Mouse (Mus musculus): ENCODE measurements around the gene Tbr1. TPM values are rescaled to one million over a fixed set of nuclear protein-coding genes. Genes with fewer than 3 reads are reported as not detected.

Tbr1 gene
- 0.16 and 0.26 TPM in 2 replicates for polyA plus RNA-seq (2015; fragmentation: Nextera tagmentation; extraction: Ambion mirVana)

- no peak within 1 kb of the TSS for H3K27ac ChIP-seq
- no peaks in the 10 kb centered on the region for H3K36me3 ChIP-seq
- peaks cover 33% of the 10 kb centered on the region for H3K4me1 ChIP-seq
- no peak within 1 kb of the TSS for H3K9ac ChIP-seq
- WGBS, result 8% methylated on average over 11 of the region's 11 CpGs
- peaks cover 60% of the 10 kb centered on the region for H3K27me3 ChIP-seq
- no peaks in the 10 kb centered on the region for H3K9me3 ChIP-seq
- H3K4me2 ChIP-seq, result no peak within 1 kb of the TSS
- no peak for ATAC-seq (ENCODE audit: insufficient number of reproducible peaks, low FRiP score, low TSS enrichment, low read depth)
- H3K4me3 ChIP-seq, result no peak within 1 kb of the TSS
Measured at GRCm38 (mm10) chr2:61802656-61803251, at the start of gene Tbr1. Tbr1 (plus strand) TSS chr2:61802930.

- Histone ChIP-seq H3K4me1 (no peaks in the 10 kb centered on the region), H3K27ac (no peak overlapping the region), H3K4me3 (no peak overlapping the region), H3K4me2 (no peak overlapping the region), H3K27me3 (no peaks in the 10 kb centered on the region), H3K9me3 (no peaks in the 10 kb centered on the region), H3K9ac (no peak overlapping the region), H3K36me3 (no peaks in the 10 kb centered on the region)
- ATAC-seq (ENCODE audit: insufficient number of reproducible peaks, low FRiP score, low TSS enrichment, low read depth), result no peak
Measured at GRCm38 (mm10) chr2:61754989-61755388, 47.7 kb upstream of the Tbr1 start.

- Histone ChIP-seq H3K9me3 (no peaks in the 10 kb centered on the region), H3K9ac (no peak overlapping the region), H3K4me3 (no peak overlapping the region), H3K27ac (no peak overlapping the region), H3K27me3 (no peaks in the 10 kb centered on the region), H3K4me1 (no peaks in the 10 kb centered on the region), H3K36me3 (no peaks in the 10 kb centered on the region), H3K4me2 (no peak overlapping the region)
- no peak for ATAC-seq (ENCODE audit: insufficient number of reproducible peaks, low FRiP score, low TSS enrichment, low read depth)
- WGBS, result 85% methylated on average over 5 of the region's 5 CpGs
Measured at GRCm38 (mm10) chr2:61759234-61759855, 43.4 kb upstream of the Tbr1 start.

GRCm38 (mm10) chr2:61760044-61760443 is 42.7 kb upstream of the Tbr1 start:
- no peaks in the 10 kb centered on the region for H3K4me1 ChIP-seq
- H3K27me3 ChIP-seq, result no peaks in the 10 kb centered on the region
- no peak for ATAC-seq (ENCODE audit: insufficient number of reproducible peaks, low FRiP score, low TSS enrichment, low read depth)
- H3K27ac ChIP-seq, result no peak overlapping the region
- no peak overlapping the region for H3K4me2 ChIP-seq
- H3K9me3 ChIP-seq, result no peaks in the 10 kb centered on the region
- no peak overlapping the region for H3K9ac ChIP-seq
- WGBS, result 83% methylated on average over 3 of the region's 3 CpGs
- H3K36me3 ChIP-seq, result no peaks in the 10 kb centered on the region
- H3K4me3 ChIP-seq, result no peak overlapping the region

- no peak overlapping the region for H3K27ac ChIP-seq
- WGBS, result 50% methylated on average over 6 of the region's 6 CpGs
Measured at GRCm38 (mm10) chr2:61764470-61765105, 38.1 kb upstream of the Tbr1 start.

GRCm38 (mm10) chr2:61765526-61765925 is 37.2 kb upstream of the Tbr1 start:
- no peak overlapping the region for H3K4me2 ChIP-seq
- no peaks in the 10 kb centered on the region for H3K36me3 ChIP-seq
- H3K27ac ChIP-seq, result no peak overlapping the region
- 54% methylated on average over 4 of the region's 4 CpGs for WGBS
- H3K9ac ChIP-seq, result no peak overlapping the region
- no peaks in the 10 kb centered on the region for H3K4me1 ChIP-seq
- H3K9me3 ChIP-seq, result no peaks in the 10 kb centered on the region
- ATAC-seq (ENCODE audit: insufficient number of reproducible peaks, low FRiP score, low TSS enrichment, low read depth), result no peak
- no peaks in the 10 kb centered on the region for H3K27me3 ChIP-seq
- no peak overlapping the region for H3K4me3 ChIP-seq

More at GRCm38 (mm10) chr2:61764470-61765105, 38.1 kb upstream of the Tbr1 start:
- Histone ChIP-seq H3K36me3 (no peaks in the 10 kb centered on the region), H3K9ac (no peak overlapping the region), H3K4me2 (no peak overlapping the region), H3K9me3 (no peaks in the 10 kb centered on the region), H3K4me1 (no peaks in the 10 kb centered on the region), H3K27me3 (no peaks in the 10 kb centered on the region), H3K4me3 (no peak overlapping the region)
- ATAC-seq (ENCODE audit: insufficient number of reproducible peaks, low FRiP score, low TSS enrichment, low read depth), result no peak

GRCm38 (mm10) chr2:61780794-61781193 is 21.9 kb upstream of the Tbr1 start:
- Histone ChIP-seq H3K27ac (no peak overlapping the region), H3K9ac (no peak overlapping the region), H3K9me3 (no peaks in the 10 kb centered on the region), H3K4me2 (no peak overlapping the region), H3K4me3 (no peak overlapping the region), H3K36me3 (peaks cover 11% of the 10 kb centered on the region), H3K27me3 (no peaks in the 10 kb centered on the region), H3K4me1 (no peaks in the 10 kb centered on the region)
- no peak for ATAC-seq (ENCODE audit: insufficient number of reproducible peaks, low FRiP score, low TSS enrichment, low read depth)

- H3K9ac ChIP-seq, result no peak overlapping the region
- WGBS, result 74% methylated on average over 5 of the region's 5 CpGs
- H3K27ac ChIP-seq, result no peak overlapping the region
- no peaks in the 10 kb centered on the region for H3K36me3 ChIP-seq
- H3K4me3 ChIP-seq, result no peak overlapping the region
- no peaks in the 10 kb centered on the region for H3K4me1 ChIP-seq
- no peaks in the 10 kb centered on the region for H3K9me3 ChIP-seq
- H3K4me2 ChIP-seq, result no peak overlapping the region
- H3K27me3 ChIP-seq, result no peaks in the 10 kb centered on the region
- no peak for ATAC-seq (ENCODE audit: insufficient number of reproducible peaks, low FRiP score, low TSS enrichment, low read depth)
Measured at GRCm38 (mm10) chr2:61794960-61795359, 7.8 kb upstream of the Tbr1 start.

- no peak overlapping the region for H3K27ac ChIP-seq
- H3K4me1 ChIP-seq, result peaks cover 6% of the 10 kb centered on the region; the same call in 1 of the 2 replicates
- H3K4me2 ChIP-seq, result no peak overlapping the region
- ATAC-seq (ENCODE audit: insufficient number of reproducible peaks, low FRiP score, low TSS enrichment, low read depth), result no peak
- no peak overlapping the region for H3K4me3 ChIP-seq
- H3K27me3 ChIP-seq, result peaks cover 15% of the 10 kb centered on the region
- H3K9ac ChIP-seq, result no peak overlapping the region
- no peaks in the 10 kb centered on the region for H3K9me3 ChIP-seq
- no peaks in the 10 kb centered on the region for H3K36me3 ChIP-seq
- WGBS, result 97% methylated on average over 1 of the region's 1 CpGs
Measured at GRCm38 (mm10) chr2:61798048-61798447, 4.7 kb upstream of the Tbr1 start.

- no peak overlapping the region for H3K4me2 ChIP-seq
- H3K9me3 ChIP-seq, result no peaks in the 10 kb centered on the region
- 2% methylated on average over 29 of the region's 29 CpGs for WGBS
- no peaks in the 10 kb centered on the region for H3K36me3 ChIP-seq
- peaks cover 33% of the 10 kb centered on the region for H3K4me1 ChIP-seq
- ATAC-seq (ENCODE audit: insufficient number of reproducible peaks, low FRiP score, low TSS enrichment, low read depth), result no peak
- no peak overlapping the region for H3K27ac ChIP-seq
- H3K9ac ChIP-seq, result no peak overlapping the region
- H3K27me3 ChIP-seq, result peaks cover 64% of the 10 kb centered on the region
- H3K4me3 ChIP-seq, result no peak overlapping the region
Measured at GRCm38 (mm10) chr2:61803443-61804367, 975 bp downstream of the Tbr1 start.

- 3% methylated on average over 10 of the region's 10 CpGs for WGBS
- H3K4me1 ChIP-seq, result peaks cover 33% of the 10 kb centered on the region
- no peaks in the 10 kb centered on the region for H3K36me3 ChIP-seq
- H3K9me3 ChIP-seq, result no peaks in the 10 kb centered on the region
- no peak overlapping the region for H3K4me2 ChIP-seq
- ATAC-seq (ENCODE audit: insufficient number of reproducible peaks, low FRiP score, low TSS enrichment, low read depth), result no peak
- no peak overlapping the region for H3K9ac ChIP-seq
- no peak overlapping the region for H3K4me3 ChIP-seq
- peaks cover 71% of the 10 kb centered on the region for H3K27me3 ChIP-seq
- no peak overlapping the region for H3K27ac ChIP-seq
Measured at GRCm38 (mm10) chr2:61804382-61804840, 1.7 kb downstream of the Tbr1 start.

All from limb, embryonic 15.5 days (tissue).